Mouse (Mus musculus): ENCODE measurements around the gene Eif2ak2. TPM values are rescaled to one million over a fixed set of nuclear protein-coding genes. Genes with fewer than 3 reads are reported as not detected.

Gene Eif2ak2
- total and polyA plus RNA-seq, 3 experiments, result 14.1 to 18.1 TPM; not detected in 1

DNA sequence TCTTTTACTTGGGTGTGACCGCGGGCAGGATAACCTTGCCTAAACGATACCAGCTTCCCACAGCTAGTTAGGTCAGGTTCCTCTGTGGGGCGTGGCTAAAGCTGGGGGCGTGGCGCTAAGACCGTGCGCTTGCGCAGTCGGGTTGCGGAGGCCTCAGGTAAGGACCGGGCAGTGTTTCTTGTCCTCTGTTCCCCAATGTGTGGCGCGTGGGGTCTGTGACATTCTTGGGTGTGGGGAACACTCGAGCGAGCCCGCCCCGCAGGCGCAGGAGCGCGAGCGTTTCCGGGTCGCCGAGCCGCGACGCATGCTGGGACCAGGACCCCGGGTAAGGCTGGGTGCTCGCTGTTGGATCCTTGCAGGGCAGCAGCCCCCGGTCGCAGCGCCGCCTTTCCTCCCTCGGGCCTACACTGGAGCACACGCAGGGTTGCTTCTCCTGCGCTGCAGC, 34.0 kb upstream of the Eif2ak2 start, which contains the start of gene Cebpzos:
Gene Cebpzos, plus strand, starts transcription at position 132 of the 445 bp plus-strand sequence.
- peaks cover 0 to 14% of the 10 kb centered on the region in 2 experiments; a peak in 3 of 4 replicates for H3K4me1 ChIP-seq (ENCODE audit: control insufficient read depth in 1 of 2, insufficient read depth in 2 of 2, low read length in 2 of 2)
- H3K27me3 ChIP-seq (ENCODE audit: control insufficient read depth in 1 of 2, insufficient read depth in 2 of 2, low read length in 2 of 2), result no peaks in the 10 kb centered on the region
- H3K9me3 ChIP-seq (replicated peaks; ENCODE audit: insufficient read depth, low read length), result no peaks in the 10 kb centered on the region
- peak; percentile 95 for DNase-seq (ENCODE audit: low read depth, low spot score)
- peak within 1 kb of the TSS; percentile 65 for H3K4me3 ChIP-seq (ENCODE audit: control insufficient read depth in 1 of 2, insufficient read depth in 1 of 2, low read depth in 2 of 2, low read length in 2 of 2)
- H3K27ac ChIP-seq (ENCODE audit: control insufficient read depth, low read depth, low read length), result peak within 1 kb of the TSS; percentile 53
- H3K36me3 ChIP-seq (ENCODE audit: control insufficient read depth in 1 of 2, insufficient read depth in 2 of 2, low read length in 2 of 2), result peaks cover 4 to 12% of the 10 kb centered on the region in 2 experiments
- no peaks in the 10 kb centered on the region; the same call in 1 of the 2 replicates for H3K79me2 ChIP-seq (ENCODE audit: control insufficient read depth, insufficient read depth, low read length, poor library complexity)
- peak within 1 kb of the TSS; percentile 76 for H3K9ac ChIP-seq (ENCODE audit: control insufficient read depth, low read depth, low read length, poor library complexity, severe bottlenecking)
- TF ChIP-seq TCF12 (IDR thresholded peaks at IDR 0.05; ENCODE audit: low read depth, low read length) (peak; percentile 5), MYC (IDR thresholded peaks at IDR 0.05; ENCODE audit: low read depth, low read length) (0 out of 2 replicates have a peak, but pooled peaks have one; percentile 23), NRF1 (IDR thresholded peaks at IDR 0.05; ENCODE audit: insufficient read depth, low read depth, low read length, poor library complexity, severe bottlenecking) (peak; percentile 80), ZC3H11A (IDR thresholded peaks at IDR 0.05; ENCODE audit: low read depth, low read length) (no peak), MAX (IDR thresholded peaks at IDR 0.05; ENCODE audit: low read length) (peak; percentile 53; the same call in 1 of the 2 replicates), E2F4 (IDR thresholded peaks at IDR 0.05; ENCODE audit: borderline replicate concordance, low read depth, low read length) (no peak), MEF2A (IDR thresholded peaks at IDR 0.05; ENCODE audit: extremely low read depth, insufficient replicate concordance, low read depth, low read length, poor library complexity, severe bottlenecking) (no peak), USF1 (IDR thresholded peaks at IDR 0.05; ENCODE audit: low read depth, low read length) (no peak), MAZ (IDR thresholded peaks at IDR 0.05; ENCODE audit: low read depth, low read length) (0 out of 2 replicates have a peak, but pooled peaks have one; percentile 38), SIN3A (IDR thresholded peaks at IDR 0.05; ENCODE audit: low read length) (peak; percentile 44; the same call in 1 of the 2 replicates), MXI1 (IDR thresholded peaks at IDR 0.05; ENCODE audit: low read depth, low read length) (peak; percentile 82), HCFC1 (IDR thresholded peaks at IDR 0.05; ENCODE audit: low read depth, low read length) (peak; percentile 89), ETS1 (IDR thresholded peaks at IDR 0.05; ENCODE audit: low read depth, low read length) (no peak), POLR2AphosphoS2 (IDR thresholded peaks at IDR 0.05; ENCODE audit: low read length) (no peak; the same call in 1 of the 2 replicates), NELFE (IDR thresholded peaks at IDR 0.05; ENCODE audit: low read depth, low read length) (peak; percentile 63; the same call in 1 of the 2 replicates), RCOR1 (IDR thresholded peaks at IDR 0.05; ENCODE audit: low read depth, low read length) (no peak), TBP (IDR thresholded peaks at IDR 0.05; ENCODE audit: low read depth, low read length) (peak; percentile 42; the same call in 1 of the 2 replicates), UBTF (IDR thresholded peaks at IDR 0.05; ENCODE audit: borderline replicate concordance, insufficient read depth, low read depth, low read length) (no peak), TAL1 (IDR thresholded peaks at IDR 0.05; ENCODE audit: low read length) (no peak), KAT2A (conservative IDR thresholded peaks at IDR 0.05; ENCODE audit: low read depth, low read length) (peak; percentile 68; the same call in 1 of the 2 replicates), CHD2 (IDR thresholded peaks at IDR 0.05; ENCODE audit: low read length) (no peak), POLR2A (IDR thresholded peaks at IDR 0.05; ENCODE audit: control insufficient read depth in 1 of 2, insufficient read depth in 1 of 2, low read depth in 1 of 2, low read length in 2 of 2, poor library complexity in 1 of 2) (peak; percentile 55 to 86; a peak in 3 of 4 replicates), ELF1 (IDR thresholded peaks at IDR 0.05; ENCODE audit: low read depth, low read length) (peak; percentile 84)

Data from MEL (cell line).